Mouse (Mus musculus) cerebellum, adult 18-20 months (tissue): ENCODE measurements around the gene Bri3.
"Not testable (repeated sequence)": the region's sequence is repeated elsewhere in the genome, so short reads cannot be mapped to it uniquely, and the experiment has no call there.

Experiments
- DNase-seq, 2 experiments: peaks; one replicate each; pipeline ENCODE4 v3.0.0; 2021

Gene Bri3

DNA sequence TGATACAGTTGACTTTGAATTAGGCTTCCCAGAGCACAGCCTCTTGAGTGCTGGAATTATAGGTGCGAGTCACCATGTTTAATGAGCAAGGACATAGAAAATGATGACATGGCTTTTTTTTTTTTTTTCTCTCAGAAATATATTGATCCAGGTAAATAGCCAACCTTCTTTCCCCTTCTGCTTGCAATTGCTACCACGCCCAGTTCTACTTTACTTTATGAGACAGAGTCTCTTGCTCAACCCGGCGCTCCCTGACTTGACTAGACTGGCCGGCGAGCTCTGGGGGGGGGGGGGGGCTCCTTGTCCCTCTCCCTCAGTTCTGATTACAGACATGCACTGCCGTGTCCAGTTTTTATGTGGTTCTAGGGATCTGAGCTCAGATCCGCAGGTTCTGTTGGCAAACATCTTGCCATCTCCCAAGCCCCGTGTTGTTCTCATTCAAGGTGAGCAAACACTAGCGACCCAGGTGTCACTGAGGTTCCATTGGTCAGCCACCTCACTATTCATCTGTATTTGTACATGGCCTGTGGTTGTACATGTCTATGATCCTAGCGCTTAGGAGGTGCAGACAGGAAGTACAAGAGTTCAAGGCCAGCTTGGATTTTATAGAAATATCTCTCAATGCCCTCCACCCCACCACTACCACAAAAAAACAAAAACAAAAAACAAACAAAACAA, 120.6 kb downstream of the Bri3 start:
- no peak for DNase-seq

DNA sequence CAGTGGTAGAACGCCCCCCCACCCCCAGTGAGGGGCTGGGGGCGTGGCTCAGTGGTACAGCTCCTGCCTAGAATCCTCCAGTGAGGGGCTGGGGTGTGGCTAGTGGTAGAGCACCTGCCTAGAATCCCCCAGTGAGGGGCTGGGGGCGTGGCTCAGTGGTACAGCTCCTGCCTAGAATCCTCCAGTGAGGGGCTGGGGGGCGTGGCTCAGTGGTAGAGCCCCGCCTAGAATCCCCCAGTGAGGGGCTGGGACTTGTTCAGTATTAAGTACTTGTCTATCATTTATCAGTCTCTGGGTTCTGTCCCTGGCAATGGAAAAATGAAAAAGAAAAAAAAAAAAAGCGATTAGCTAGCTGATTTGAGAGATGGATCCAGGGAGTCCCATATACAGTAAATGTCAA, 122.3 kb downstream of the Bri3 start:
- not testable (repeated sequence) for DNase-seq

DNA sequence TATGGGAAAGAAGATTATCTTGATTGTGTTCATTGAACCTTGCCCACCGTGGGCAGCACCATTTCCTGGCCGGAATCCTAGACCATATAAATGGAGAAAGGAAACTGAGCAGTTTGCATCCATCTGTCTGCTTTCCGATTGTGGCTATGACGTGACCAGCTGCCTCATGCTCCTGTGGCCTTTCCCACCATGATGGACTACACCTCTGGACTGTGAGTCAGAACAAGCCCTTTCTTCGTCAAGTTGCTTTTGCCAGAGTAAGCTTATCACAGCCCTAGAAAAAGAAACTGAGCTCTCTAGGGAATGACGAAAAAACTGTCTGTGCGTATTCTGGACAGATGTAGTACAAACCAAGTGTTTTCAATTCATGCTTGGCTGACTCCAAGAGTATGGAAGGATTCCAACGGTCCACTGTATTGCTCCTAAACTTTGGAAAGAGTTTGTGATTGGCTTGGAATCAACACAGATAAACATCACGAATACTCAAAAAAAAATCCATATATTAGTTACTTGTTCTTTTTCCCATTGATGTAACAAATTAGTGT, 124.5 kb downstream of the Bri3 start:
- DNase-seq = no peak

DNA sequence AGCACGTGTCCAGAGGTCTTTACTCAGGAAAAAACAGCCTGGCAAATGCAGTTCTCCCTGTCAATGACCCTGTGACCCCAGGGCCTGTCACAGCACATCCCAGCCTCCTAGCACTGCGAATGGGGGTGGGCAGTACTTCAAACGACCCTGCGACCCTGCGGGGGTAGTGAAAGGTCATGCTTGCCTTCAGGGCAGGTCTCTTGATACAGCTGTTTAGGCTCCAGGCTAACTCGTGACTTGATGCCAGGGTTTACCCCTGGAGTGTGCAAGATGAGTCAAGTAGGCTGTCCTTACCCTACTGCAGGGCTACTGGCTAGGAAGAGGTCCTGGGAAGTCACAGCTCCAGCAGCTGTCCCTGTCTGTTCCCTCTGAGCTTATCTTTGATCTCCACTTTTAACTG, 126.7 kb downstream of the Bri3 start:
- no peak for DNase-seq

DNA sequence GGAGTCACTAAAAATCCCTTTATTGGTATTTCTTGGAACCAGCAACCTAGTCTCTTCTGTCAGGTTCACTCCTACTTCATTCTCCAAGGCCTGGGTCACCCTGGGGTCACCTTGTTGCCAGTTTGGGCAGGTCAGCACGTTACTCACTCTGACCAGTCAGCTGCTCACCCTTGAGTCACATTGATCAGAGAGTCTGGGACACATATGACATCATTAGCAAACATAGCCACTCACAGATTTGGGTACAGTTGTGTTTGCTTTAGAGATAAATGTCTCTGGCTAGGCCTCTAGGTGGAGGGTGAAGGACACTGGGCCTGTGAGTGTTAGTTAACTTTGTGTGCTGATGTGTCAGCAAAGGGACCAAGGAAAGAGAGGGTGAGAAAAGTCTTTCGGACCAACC, 127.9 kb downstream of the Bri3 start:
- no peak for DNase-seq

DNA sequence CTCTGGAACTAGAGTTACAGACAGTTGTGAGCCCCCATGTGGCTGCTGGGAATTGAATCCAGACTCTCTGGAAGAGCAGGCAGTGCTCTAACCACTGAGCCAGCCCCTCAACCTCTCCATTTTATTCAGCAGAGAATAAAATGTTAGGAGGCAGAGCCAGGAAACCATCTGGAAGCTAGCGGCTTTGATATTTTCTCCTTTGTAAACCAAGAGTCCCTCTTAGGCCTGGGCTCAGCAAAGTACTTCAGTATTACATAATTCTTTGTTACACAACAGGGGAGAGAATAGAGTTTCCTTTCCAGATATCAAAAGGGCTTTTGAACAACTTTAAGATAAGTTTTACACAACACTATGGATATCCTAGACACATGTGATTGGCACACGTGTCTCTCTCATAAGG, 128.6 kb downstream of the Bri3 start:
- no peak for DNase-seq

DNA sequence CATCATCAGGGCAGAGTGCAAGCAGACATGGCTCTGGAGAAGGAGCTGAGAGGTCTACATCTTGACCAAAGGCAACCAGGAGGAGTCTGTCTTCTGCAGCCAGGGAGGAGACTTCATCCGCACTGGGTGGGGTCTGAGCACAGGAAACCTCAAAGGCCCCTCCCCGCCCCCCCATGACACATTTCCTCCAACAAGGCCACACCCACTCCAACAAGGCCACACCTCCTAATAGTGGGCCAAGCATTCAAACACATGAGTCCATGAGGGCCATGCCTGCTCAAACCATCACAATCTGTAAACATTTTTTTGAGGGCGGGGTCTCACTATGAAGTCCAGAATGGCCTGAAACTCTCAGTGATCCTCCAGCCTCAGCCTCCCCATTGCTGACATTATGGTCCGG, 135.2 kb downstream of the Bri3 start:
- DNase-seq = no peak

DNA sequence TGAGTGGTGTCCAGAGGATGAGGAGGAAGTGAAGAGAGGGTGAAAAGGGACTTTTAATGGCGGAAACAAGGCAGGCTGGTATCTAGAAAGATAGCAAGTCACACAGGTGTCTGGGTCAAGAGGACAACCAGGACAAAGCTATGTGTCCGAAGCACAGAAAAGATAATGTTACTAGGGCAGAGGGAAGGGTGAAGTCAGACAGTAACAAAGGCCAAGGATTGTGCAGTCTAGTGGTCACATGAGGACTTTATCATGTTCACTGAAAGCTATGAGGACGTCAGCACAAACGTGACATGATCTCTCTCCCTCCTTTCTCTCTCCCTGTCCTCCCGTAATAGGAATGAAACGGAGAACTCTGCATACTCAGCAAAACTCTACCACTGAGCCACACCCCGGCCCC, 136.5 kb downstream of the Bri3 start:
- DNase-seq = no peak

DNA sequence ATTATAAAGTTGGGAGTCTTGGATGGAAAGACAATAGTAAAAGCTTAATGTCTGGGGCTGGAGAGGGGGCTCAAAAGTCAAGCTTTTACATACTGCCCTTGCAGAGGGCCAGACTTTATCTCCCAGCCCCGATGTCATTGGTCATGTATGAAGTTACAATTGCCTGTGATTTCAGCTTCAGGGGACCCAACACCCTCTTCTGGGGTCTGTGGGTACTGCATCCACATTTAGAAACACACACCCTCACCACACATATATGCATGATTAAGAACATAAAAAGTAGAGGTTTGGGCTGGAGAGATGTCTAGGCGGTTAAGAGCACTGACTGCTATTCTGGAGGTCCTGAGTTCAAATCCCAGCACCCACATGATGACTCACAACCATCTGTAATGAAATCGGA, 137.5 kb downstream of the Bri3 start:
- DNase-seq = no peak

DNA sequence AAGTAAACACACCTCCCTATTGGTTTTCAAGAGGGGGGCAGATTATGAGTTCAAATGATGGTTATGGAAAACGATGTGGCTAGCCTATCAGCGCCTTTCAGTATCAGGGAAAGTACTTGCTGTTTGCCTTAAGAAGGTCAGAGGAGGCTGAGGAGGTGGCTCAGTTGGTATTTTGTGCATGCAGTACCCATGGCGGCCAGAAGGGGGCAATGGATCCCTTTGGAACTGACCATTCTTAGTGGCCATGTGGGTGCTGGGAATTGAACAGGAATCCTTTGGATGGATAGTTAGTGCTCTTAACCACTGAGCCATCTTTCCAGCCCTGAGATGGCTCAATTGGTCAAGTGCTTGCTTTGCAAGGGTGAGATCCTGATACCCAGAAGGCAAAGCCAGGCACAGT, 139.7 kb downstream of the Bri3 start:
- DNase-seq = no peak

DNA sequence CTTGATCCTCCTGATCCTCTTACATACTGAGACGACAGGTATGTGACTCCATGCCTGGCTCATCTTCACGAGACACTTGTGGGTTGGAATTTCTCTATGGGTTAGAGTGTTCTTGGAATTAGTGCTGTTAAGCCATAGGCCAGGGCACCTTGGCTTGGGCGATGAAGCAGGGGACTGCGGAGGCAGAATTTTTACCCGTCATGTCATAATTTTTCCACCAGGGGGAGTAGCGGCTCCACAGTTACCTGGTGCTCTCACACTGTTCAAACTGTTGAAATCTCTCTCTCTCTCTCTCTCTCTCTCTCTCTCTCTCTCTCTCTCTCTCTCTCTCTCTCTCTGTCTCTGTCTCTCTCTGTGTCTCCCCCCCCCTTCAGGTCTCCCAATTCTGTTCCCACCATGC, 143.6 kb downstream of the Bri3 start:
- peak; percentile 44 to 58 for DNase-seq

DNA sequence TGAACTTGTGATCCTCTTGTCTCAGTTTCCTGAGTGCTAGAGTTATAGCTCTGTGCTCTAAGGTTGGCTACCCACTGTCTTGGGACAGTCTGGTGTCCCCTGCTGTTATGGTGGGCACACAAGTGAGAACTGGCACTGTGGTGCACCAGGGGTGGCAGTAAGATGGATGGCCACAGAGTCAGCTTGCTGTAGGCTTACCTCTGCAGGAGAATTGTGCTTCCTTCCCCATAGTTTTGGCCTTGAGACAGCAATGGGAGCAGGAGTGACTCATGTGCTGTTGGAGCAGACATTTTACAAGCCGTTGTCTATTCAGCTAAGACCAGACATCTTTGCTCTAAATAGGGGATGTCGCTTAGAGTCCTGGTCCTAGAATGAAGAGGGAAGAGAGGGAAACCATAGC, 149.9 kb downstream of the Bri3 start:
- no peak for DNase-seq

DNA sequence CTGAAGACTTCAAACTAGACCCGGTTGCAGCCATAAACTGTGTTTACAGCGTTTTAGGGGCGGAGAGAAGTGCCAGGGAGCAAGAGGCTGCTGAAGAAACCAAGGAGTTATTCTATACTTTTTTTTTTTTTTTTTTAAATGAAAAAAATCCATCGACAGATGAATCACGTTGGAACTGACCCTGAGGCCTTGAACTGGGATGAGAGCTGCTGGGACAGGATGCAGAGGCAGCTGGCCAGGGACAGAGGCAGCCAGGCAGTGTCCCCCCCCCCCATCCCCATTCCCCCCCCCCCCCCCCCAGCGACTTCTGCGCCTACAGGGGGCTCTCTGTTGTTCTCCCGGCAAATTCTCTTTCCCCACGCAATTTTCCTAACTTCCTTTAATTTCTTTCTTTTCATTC, 153.3 kb downstream of the Bri3 start:
- no peak for DNase-seq

DNA sequence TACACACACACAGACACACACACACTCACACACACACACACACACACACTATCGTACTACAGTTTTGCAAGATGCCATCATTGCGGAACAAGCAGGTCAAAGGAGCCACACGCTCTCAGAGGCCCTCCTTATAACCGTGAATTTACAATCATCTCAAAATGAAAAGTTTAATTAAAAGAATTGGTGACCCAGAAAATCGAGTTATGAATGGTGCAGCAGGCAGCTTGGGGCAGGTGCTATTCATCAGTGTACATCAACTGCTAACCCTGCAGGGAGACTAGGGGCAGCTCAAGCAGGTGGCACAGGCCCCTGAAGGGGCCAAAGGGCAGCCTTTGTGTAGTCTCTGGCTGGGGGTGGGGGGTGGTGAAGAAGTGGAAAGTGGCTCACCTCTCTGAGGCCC, 156.6 kb downstream of the Bri3 start:
- DNase-seq = no peak

DNA sequence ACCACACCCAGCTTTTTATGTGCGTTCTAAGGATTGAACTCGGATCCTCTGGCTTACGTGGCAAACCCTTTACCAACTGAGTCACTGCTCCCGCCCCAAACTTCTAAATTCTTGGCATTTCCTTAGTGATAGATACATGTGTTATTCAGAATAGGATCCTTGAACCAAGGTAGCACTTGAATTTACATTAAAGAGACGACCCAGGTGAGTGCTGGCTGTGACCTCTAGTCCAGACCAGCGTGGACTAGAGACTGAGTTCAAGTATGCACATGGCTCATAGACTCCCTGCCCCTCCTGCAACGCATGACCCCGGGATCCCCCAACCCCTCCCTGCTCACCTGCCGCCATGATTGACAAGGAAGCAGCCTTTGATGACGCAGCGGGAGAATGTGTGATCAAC, 162.0 kb downstream of the Bri3 start:
- no peak for DNase-seq

DNA sequence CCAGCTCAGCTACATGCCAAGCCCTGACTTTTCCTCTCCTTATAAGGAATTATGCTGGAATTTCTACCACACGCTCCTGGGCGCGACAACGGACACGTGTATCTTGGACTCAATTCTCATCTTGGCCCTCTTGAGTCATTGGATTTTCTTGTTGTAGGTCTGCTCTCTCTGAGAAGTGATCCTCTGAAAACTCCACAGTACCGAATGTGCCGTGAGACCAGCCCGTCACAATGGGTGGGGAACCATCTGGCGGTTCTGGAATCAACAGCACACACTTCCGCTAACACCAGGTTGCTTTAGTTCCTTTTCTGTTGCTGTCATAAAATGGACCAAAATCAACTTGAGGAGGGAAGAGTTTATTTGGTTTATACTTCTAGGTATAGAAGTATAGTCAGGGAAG, 166.4 kb downstream of the Bri3 start:
- DNase-seq = no peak

DNA sequence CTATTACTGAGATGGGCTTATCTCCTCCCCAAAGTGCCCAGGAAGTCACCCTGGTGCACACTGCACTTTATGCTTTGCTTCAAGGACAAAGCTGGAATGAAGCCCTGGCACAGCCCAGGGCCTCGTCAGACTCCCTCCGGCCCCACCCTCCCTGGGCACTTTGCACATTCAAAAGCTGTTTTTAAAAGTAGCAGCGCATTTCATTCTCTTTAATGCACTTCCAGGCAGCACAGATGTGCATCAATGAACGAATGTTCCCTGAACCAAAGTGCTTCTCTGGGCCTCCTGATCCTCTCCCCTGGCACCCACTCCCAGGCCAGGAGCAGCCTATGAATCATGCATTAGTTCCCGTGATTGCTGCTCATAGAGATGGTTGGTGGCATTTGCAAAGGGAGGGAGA, 167.5 kb downstream of the Bri3 start:
- no peak for DNase-seq

DNA sequence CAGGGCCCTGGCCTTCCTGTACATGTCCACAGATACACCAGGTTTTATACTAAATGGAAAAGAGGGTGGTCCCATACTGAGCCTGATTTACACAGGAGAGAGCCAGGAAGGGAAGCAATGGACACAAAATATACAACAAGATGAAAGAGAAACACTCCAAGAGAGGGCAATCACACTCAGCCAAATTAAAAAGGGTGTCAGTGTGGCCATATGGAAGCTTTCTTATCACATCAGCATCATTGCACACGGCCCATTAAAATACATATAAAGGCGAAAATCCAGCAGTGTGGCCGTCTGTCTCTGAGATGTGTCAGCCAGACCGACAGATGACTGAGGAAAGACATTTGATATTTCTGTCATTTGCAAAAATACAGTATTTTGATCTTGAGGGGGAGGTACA, 168.5 kb downstream of the Bri3 start:
- no peak for DNase-seq

DNA sequence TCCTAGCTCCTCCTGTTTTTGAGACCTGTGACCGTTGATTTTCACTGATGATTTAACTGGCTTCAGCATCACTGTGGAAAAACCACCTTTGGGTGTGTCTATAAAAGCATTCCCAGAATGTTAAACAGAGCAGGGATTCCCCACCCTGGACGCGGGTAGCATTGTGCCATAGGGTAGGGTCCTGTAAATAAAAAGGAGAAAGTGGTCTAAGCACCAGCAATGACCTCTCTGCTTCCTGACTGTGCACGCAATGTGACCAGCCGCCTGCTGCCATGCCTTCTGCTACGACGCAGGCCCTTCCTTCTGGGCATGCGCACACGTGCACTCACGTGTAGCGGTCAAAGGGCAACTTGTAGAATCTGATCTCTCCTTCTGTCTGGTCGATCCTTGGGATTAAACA, 174.2 kb downstream of the Bri3 start:
- DNase-seq = no peak

DNA sequence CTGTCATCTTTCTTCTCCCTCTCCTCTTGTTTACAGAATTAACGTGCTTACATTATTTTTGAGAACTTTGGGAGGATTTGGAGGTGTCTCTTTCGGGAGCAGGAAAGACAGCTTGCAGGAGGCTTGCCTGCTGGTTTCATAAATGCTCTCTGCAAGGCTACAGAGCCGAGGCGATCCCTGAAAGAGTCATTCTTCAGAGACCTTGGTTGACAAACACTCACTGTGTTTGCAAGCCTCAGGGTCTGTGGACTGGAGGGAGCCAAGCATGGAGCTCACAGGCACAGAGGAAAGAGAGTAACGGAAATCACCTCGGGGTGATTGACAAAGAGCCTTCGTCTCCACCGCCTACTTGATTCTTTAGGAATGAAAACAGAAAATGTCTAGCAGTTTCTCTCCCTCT, 175.8 kb downstream of the Bri3 start:
- DNase-seq = no peak

DNA sequence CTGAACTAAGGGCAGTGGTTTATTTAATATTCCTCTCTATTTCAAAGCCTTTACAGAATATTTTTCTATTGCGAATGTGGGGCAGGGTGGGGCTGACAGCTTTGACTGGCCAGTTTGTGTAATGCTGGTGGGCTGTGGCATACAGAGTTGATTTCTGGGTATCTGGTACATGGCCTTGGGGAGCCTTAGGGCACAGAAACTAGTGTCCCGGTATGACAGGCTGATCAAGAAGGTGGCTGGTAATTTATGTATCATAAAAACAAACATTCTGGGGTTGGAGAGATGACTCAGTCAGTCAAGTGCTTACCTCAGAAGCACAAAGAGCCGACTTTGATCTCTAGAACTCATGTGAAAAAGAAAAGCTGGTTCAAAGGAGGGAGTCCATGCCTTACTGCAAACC, 182.5 kb downstream of the Bri3 start:
- no peak for DNase-seq

DNA sequence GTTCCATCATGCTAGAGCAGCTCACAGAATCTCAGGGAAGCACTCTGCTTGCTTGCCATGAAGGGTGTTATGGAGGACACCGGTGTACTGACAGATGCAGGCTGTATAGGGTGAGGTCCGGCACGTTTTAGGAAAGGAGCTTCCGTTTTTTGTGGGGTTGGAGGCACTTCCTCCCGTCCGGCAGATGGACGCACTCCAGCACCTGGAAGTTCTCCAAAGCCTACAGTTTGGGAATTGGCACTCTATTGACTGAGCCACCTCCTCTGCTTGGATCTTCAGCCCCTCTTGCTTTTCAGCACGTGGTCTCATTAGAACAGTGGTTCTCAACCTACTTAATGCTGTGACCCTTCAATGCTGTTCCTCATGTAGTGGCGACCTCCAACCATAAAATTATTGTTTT, 183.6 kb downstream of the Bri3 start:
- peak in 1 of 2 experiments; percentile 6 for DNase-seq

DNA sequence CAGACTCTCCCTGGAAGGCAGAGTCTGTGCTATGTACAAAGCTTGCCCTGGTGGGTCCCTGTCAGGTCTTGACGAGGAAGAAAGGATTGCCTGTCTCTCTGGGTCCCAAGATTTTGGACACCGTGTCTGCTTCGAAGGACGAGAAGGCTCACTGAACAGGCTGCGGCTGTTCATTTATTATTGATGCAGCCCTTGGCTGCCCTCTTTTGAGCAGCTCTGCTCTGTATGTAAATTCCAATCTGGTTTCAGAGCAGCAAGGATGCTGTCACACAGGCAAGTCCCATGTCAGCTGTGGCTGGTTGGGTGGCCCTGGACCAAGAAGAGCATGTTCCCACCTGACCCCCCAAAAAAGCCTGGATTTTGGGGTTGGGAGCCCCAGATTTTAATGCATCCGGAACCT, 187.2 kb downstream of the Bri3 start:
- no peak for DNase-seq

DNA sequence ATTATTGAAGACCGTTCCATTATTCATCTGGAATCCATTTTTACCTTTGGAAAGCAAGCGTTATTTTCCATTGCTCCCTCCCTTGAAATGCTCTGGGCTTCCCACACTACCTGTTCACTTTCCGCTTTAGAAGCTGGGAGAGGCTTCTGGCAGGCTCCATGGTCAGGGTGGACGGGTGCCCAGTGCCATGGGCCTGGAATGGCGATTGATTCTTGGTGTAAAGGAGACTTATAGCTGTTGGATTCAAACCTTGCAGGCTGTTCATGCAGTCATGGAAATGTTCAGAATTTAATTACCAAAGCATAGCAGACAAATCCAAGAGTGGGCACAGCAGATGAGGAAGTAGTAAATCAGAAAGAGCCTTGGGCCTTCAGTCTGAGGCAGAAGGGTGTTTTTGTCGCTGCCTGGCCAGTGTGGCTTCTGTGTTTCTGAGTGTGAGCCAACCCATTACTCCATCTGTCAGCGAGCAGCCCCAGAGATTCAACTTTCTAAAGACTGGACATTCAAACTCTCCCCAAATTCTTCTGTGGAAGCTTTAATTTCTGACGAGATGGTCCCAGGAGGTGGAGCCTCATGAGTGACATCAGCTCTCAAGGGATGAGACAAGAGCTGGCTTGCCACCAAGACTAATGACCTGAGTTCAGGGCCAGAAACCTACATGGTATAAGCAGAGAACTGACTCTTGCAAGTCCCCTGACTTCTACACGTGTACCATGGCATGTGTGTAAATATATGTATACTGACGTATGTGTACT, 195.2 kb downstream of the Bri3 start:
- DNase-seq = peak; percentile 48 to 55

DNA sequence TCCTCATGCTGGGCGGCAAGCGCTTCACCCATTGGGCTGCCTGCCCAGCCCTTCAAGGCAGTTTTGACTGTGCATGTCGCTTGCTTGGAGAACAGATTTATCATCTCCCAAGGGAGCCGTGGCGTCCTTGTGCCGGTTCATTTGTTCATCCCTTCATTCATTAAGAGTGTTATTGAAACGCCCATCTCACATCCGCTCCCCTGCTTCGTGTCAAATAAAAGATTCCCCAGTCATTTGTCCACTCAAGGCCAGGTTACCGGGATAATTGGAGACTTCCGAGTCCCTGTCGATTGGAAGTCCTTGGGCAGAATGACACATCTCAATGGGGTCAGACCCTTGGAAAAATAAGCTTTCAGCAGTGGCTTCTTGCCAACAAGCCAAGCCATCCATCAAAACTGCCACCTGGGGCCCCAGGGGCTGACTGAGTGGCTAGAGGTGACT, 197.6 kb downstream of the Bri3 start:
- no peak for DNase-seq
